Mouse (Mus musculus): ENCODE data around the gene Tcf7l2.
A peak's percentile ranks its signal among the peaks of the same experiment; 100 is the strongest.

Gene Tcf7l2

GRCm38 (mm10) chr19:55836930-55837687, 95.5 kb downstream of the Tcf7l2 start:
- DNase-seq, result no peak

- no peak for DNase-seq
Measured at GRCm38 (mm10) chr19:55837924-55838323, 96.3 kb downstream of the Tcf7l2 start.

GRCm38 (mm10) chr19:55838389-55839035, 96.9 kb downstream of the Tcf7l2 start:
- DNase-seq, result no peak

GRCm38 (mm10) chr19:55839036-55839555, 97.5 kb downstream of the Tcf7l2 start:
- DNase-seq, result no peak

- no peak for DNase-seq
Measured at GRCm38 (mm10) chr19:55840499-55841121, 99.0 kb downstream of the Tcf7l2 start.

GRCm38 (mm10) chr19:55842046-55842445, 100.4 kb downstream of the Tcf7l2 start:
- DNase-seq, result no peak

GRCm38 (mm10) chr19:55843111-55843887, 101.7 kb downstream of the Tcf7l2 start:
- no peak for DNase-seq

GRCm38 (mm10) chr19:55845702-55846101, 104.1 kb downstream of the Tcf7l2 start:
- DNase-seq, result no peak

GRCm38 (mm10) chr19:55846256-55846655, 104.6 kb downstream of the Tcf7l2 start:
- DNase-seq, result peak; percentile 23

GRCm38 (mm10) chr19:55847043-55847442, 105.4 kb downstream of the Tcf7l2 start:
- peak; percentile 58 for DNase-seq

GRCm38 (mm10) chr19:55850402-55851078, 108.9 kb downstream of the Tcf7l2 start:
- DNase-seq, result no peak

- peak; percentile 70 for DNase-seq
Measured at GRCm38 (mm10) chr19:55851498-55852324, 110.1 kb downstream of the Tcf7l2 start.

GRCm38 (mm10) chr19:55854389-55854788, 112.8 kb downstream of the Tcf7l2 start:
- no peak for DNase-seq

- DNase-seq, result no peak
Measured at GRCm38 (mm10) chr19:55855571-55855970, 114.0 kb downstream of the Tcf7l2 start.

GRCm38 (mm10) chr19:55857328-55857727, 115.7 kb downstream of the Tcf7l2 start:
- DNase-seq, result no peak

GRCm38 (mm10) chr19:55860009-55860743, 118.6 kb downstream of the Tcf7l2 start:
- DNase-seq, result no peak

- DNase-seq, result no peak
Measured at GRCm38 (mm10) chr19:55861746-55862145, 120.1 kb downstream of the Tcf7l2 start.

- DNase-seq, result no peak
Measured at GRCm38 (mm10) chr19:55862559-55862958, 120.9 kb downstream of the Tcf7l2 start.

- DNase-seq, result no peak
Measured at GRCm38 (mm10) chr19:55865049-55865448, 123.4 kb downstream of the Tcf7l2 start.

- no peak for DNase-seq
Measured at GRCm38 (mm10) chr19:55865774-55866578, 124.4 kb downstream of the Tcf7l2 start.
